Mouse (Mus musculus): Measurements from ENCODE around the gene Rapgef4.

The Rapgef4 gene

DNA sequence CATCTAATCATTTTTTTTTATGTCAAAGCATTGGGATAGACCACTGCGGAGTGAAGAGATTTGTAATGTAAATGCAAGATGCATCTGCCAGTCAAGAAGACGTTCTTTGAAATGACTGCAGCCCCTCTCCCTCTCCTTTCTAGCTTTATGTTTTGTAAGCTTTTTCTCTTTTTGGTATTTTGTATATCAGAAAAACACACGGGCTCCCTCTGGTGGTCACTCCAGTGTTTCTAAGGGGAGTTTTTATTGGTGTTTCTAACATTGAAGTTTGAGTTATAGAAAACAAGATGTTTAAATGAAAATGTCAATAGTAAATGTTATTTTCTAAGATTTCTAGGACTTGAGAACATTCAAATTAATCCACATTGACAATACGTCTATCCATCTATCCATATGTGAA, 168.0 kb downstream of the Rapgef4 start:
- peak; percentile 7 to 33 for DNase-seq (ENCODE audit: low spot score in 2 of 2)

DNA sequence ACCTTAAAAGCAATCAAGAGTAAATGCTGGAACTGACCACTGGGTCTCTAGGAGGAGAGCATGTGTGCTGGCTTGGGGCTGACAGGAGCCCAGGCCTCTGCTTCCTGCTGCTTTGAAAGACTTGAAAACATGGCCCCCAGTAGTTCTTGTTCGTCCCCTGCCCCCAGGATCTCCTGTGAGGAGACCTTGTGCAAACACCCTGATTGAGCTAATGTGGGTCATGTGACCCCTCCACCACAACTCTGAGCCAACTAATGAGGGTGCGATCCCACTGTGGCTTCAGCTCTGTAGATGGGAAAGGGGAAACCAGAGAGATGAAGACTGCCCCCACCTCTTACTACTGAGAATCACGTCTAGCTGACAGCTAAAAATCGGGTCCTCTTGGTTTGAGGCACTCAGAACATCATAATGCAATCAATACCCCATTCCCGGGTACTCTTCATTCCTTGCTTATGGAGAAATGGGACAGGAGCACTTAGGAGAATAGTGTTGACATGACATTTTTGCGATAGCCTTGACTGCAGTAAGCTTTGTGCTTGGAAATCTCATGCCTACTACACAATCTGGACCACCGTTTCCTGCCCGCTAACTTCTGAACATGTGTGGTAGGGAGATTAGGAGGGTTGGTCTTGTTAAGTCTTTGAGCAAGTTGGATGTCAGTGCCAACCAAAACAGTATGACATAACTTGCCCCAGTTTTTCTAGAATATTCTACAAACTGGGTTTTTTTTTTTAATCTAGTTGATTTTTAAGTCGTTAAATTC, 170.9 kb downstream of the Rapgef4 start:
- DNase-seq (ENCODE audit: low spot score in 2 of 2) = no peak

DNA sequence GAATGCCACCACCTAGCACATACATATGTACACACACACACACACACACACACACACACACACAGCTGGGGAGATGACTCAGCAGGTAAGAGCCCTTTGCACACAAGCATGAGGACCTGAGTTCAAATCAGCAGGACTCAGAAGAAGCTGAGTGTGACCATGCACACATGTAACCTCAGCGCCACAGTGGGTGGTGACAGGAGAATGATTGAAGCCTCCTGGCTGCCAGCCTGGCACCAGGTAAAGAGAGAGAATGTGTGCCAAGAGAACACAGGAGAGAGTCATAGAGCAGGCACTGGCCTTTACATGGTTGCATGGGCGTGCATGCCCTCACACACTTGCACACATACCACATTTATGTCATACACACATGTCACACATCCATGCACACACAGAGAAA, 171.7 kb downstream of the Rapgef4 start:
- no peak for DNase-seq (ENCODE audit: low spot score in 2 of 2)

DNA sequence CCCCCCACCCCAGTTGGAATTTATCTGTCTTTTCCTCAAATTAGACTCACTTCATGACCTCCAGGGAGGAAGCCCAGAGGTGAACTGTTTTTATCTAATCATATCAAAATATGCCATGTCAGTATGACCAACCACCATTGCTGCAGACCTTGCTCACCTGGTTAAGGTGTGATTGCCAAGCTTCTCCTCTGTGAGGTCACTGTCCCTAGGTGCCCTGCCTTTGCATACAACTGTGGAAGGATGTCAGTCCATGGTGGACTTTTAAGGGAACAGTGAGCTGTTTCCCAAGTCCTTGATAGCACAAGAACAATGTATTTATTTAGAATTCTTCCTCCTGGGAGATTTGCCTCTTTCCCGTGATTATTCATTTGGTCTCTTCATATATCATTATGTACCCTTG, 172.8 kb downstream of the Rapgef4 start:
- no peak for DNase-seq (ENCODE audit: low spot score in 2 of 2)

DNA sequence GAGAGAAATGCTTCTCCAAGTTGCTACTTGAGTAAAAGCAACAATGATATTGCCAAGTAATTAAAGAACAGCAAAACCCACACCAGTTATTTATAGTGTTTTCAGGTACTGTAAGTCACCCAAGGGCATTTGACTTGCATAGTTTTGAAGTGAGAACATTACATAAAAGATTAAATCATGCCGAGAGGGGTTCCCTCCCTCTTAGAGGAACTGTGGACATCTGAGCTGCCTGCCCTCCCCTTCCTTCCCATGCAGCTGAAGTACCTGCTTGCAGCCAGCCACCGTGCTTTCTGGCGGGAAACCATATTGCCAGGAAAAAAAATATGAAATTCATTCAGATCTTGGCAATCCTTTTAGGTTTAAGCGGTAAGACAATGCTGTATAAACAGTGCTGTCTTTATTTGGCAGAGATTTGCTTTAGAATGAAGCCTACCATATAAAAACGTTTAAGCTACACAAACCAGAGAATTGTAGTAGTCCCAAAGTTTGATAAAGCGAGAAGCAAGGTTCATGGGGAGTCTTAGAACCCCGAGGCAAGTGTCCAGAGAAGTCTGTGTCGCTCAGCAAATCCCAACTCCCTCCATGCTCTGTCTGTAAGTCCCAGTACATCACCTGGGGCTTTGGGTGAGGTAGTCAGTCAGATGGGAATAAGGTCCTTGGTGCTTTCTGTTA, 174.2 kb downstream of the Rapgef4 start:
- no peak for DNase-seq (ENCODE audit: low spot score in 2 of 2)

DNA sequence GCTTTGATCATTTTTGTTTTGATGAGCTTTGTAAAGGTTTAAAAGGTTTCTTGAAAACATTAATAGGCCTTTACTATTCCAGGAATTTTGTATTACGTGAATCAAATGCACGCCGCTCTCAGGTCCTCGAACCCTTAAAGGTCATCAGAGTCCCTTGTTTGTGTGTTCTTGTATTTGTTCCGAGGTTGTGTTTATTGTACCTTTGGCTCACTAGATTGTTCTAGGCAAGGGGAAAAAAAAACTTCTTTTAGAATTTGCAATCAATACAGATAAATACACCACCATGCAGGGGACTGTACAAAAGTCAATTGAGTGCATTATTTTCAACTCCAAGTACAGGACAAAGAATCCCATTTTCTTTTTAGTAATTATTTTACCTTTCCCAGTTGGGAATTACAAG, 175.4 kb downstream of the Rapgef4 start:
- DNase-seq (ENCODE audit: low spot score in 2 of 2) = no peak

DNA sequence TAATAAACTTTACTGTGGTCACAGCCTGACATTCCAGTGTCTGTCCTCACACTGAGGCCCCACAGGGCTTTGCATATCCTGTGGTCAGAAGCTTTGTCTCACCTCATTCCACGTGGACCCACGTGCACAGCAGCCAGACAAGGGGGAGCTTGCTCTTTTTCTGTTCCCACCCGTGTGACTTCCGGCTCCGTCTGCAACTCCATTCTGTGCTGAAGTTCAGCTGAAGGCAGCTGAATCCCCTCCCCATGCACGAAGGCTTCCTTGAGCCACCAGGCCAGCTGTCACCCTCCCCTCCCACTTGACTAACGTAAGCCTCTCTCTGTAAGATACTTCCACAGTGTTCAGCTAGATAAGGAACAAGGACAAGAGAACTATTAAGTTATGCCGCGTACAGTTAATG, 176.5 kb downstream of the Rapgef4 start:
- no peak for DNase-seq (ENCODE audit: low spot score in 2 of 2)

DNA sequence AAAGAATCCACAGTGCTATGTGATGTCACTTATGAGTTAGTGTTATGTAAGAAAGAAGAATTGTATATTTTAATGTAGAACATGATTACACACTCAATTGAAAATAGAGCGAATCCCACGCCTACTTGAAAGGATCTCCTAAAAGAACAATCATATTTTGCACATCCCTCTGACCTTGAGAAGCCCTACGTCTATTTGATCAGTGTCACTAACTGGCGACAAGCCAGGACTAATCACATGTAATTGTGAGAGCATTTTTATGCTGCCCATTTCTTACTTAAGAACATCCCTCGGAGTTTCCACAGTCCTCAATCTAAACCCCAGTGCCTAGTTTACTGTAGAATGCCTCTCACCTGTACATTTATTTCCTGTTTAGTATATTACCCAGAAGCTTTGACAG, 177.0 kb downstream of the Rapgef4 start:
- no peak for DNase-seq (ENCODE audit: low spot score in 2 of 2)

DNA sequence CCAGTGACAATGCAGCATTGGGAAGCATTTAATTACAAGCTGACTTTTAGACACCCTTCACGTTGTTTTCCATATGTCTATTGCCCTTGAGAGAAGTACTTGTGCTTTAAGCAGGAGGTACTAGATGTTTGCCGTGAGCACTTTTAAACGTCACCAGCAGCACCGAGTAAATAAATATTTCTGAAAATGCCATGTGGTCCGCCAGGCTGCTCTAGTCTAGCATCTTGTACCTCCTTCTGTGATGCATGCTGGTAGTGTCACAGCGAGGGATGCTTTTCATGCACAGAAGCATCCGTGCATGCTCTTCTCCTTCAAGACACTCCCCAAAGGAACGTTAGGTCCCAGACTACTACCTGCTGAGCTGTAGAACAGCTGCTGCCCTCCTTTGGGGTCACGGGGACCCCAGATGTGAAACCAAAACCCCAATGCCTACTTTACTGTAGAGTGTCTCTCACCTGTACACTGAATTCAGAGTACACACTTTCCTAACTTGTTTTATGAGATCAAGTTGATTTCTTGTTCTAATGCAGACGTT, 177.7 kb downstream of the Rapgef4 start:
- no peak for DNase-seq (ENCODE audit: low spot score in 2 of 2)

DNA sequence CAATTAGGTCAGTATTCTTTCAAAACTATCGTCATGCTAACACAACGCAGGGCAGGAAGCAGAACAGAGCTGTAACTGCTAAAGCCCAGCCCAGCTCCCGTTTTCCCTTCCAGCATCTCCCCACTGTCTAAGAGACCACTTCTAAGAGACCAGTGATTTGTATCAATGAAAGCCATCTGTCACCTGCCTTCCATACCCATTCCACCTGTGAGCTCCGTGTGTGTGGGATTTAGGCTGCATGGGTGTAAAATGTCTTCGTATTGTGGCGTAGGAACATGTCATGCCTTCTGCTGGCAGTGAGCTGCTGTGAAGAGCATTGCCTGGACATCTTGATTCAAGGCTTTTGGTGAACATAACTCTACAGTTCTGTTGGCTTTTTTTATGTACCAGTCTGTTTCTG, 178.2 kb downstream of the Rapgef4 start:
- no peak for DNase-seq (ENCODE audit: low spot score in 2 of 2)

DNA sequence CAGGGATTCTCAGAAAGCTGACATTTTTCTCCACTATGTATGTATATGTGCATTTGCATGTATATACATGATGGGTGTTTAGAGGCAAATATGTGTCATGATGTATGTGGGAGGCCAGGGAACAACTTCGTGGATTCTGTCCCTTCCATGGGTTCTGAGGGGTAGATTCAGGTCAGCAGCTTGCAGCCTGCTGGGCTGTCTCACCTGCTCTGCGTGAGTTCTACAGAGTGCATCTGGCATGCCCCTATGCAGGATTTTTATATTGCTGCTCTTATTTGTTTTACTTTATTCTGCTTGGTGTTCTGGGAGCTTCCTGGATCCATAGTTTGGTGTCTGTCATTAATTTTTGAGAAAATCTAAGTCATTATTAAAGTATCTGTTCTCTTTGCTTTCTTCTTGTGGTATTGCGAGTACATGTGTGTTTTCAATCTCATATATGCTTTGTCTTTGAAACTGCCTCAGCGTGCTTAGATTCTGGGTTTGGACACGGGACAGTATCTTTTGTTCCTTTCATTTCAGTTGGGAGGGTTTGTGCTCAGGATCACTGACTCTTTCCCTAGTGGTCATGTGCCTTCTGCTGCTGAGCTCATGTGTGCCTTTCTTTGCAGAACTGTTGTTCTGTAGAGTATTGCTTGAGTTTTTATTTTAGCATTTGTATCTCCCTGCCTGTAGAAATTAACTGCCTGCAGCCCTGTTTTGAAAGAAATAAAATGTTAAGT, 184.3 kb downstream of the Rapgef4 start:
- DNase-seq (ENCODE audit: low spot score in 2 of 2) = no peak

DNA sequence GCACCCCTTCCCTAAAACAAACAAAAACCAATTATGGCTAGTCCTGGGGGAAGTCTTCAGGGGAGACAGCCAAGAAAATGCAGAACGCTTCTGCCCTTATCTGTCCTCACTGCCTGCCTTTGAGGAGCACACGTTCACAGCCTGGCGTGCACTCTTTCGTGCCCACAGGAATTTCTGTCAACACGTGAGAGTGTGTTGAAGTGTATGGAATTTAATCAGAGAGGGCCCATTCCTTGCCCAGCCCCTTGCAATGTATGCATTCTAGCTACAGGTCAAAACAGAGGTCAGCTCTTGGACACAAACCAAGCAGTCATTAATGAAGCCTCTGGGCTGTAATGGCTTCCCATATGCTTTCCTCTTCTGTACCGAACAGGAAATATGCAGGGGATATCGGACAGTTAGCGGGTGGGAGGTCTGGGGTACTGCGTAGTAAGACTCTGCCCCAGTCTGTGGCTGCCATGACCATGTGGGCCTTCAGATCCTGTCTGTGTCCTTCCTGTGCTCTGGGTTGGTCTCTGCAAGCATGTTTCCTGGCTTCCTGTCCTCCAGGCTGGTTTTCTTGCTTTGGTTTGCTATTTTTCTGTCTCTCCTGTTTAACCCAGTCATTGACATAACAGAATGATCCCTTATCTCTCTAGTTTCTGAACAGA, 188.5 kb downstream of the Rapgef4 start:
- DNase-seq (ENCODE audit: low spot score in 2 of 2) = no peak

DNA sequence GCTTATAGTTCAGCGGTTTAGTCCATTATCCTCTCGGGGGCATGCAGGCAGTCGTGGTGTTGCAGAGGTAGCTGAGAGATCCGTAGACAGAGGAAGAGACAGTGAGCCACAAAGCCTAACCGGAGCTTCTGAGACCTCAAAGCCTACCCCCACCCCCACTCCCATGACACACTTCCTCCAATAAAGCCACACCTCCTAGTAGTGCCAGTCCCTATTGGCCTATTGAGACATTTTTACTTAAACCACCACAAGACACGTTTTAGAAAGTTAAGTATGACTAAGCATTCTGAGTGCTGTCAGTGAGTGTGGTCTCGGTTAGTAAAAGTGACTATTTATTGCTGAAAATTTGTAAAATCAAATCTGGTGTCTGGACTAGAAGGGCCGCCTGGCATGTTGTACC, 189.5 kb downstream of the Rapgef4 start:
- no peak for DNase-seq (ENCODE audit: low spot score in 2 of 2)

DNA sequence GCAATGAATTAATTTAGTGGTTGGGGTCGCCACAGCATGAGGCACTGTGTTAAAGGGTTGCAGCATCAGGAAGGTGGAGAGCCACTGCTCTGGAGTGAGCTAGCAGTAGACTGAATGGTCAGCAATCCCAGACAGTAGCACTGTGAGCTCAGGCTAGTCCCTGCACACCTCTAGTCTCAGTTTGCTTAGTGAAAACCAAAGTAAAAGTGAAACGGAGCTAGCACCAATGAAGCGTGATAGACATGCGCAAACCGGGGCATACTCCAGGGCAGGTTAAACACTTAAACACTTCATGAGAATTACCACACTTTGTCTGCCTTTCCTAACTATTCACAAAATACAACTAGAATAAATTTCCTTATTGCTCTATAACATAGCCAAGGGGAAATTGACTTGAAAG, 190.2 kb downstream of the Rapgef4 start:
- no peak for DNase-seq (ENCODE audit: low spot score in 2 of 2)

DNA sequence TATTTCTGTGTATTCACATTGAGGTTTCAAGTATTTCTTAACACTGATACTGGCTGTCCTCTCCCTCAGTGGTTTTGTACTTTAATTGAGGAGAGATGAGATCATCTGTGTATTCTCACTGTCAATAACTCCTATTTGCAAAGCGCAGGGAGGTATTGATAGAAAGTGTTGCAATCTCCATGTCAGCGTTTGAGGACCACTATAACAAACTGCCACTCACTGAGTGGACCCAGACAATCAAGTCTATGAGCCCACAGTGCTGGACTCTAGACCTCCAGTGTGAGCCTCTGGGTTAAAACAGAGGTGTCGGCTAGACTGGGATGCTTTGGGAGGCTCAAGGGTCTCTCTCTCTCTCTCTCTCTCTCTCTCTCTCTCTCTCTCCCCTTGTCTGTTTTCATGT, 192.0 kb downstream of the Rapgef4 start:
- no peak for DNase-seq (ENCODE audit: low spot score in 2 of 2)

DNA sequence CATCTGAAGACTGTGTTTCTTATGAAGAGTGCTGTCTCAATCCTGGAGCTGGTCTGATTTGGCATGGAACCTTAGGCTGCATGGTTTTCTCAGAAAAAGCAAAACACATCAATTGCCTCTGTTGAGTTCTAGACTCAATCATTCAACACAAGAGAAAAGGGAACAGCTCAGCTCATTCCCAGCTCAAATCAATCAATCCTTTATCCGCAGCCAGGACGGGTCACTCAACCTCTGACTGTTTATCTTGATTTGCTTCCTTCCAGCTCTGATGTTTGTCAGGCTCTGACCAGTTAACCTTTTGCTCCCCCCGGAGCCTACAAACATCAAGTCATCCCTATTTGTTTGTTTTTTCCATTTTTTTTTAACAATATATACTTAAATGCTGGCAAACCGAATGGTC, 192.8 kb downstream of the Rapgef4 start:
- DNase-seq (ENCODE audit: low spot score in 2 of 2) = no peak

DNA sequence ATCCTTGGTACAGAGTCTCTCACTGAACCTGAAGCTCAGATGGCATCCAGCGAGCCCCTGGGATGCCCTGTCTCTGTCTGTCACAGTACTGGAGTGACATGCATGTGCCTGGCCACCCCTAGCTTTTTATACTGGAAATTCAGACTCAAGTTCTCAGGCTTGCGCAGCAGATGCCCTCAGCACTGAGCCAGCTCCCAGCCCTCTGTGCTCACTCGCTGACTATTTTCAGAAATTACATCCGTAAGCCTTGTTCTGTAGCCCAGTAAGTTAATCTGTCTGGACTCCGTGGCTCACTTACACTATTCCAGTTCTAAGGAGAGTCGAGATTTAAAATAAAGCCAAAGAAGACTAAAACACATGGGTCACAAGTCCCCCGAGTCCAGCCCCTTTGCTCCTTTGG, 194.5 kb downstream of the Rapgef4 start:
- no peak for DNase-seq (ENCODE audit: low spot score in 2 of 2)

DNA sequence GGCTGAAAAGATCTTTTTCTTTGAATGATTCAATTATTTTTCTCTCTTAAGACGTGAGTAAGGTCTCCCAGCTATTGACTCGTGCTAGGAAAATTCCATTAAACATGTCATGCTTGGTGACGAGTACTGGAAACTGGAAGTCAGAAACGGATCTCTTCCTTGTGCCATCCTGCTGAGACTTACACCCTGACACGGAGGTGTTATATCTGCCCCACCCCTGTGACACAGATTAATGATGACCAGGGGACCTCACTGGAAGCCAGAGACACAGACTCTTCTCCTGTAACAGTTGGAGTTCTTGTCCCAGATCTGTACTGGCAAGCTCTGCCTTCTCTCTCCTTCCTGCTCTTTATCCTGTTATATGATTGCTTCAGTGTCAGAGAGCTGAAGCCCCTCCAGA, 194.9 kb downstream of the Rapgef4 start:
- DNase-seq (ENCODE audit: low spot score in 2 of 2) = no peak

DNA sequence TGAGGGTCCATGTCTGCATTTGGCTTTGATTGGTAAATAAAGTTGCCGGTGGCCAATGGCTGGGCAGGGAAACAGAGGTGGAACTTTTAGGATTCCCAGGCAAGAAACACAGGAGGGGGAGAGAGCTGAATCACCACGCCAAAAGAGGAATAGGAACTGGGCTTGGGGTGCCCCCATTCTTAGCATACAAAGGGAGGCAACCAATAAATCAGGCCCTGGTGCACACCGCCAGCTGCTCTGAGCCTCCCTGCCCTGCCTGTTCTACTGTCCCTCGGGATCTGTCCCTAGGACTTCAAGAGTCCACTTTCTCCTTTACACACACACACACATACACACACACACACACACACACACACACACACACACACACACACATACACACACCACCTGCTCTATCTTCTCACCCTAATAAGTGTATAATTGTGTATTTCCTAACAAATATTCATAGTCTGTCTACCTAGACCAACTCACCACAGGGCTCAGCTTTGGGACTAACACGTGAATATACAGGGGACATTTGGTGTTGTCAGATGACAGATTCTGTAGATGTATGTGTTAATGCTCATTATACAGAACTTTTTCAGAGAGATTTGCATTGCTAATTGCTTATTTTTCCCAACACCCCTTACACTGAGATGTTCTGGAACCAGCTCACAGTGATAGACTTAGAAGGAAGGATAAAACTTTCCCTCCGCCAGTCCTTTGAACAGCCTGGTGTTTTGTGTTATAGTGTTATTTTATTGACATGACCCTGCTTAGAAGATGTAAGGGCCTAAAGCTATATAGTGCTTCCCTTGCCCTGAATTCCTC, 196.4 kb downstream of the Rapgef4 start:
- DNase-seq (ENCODE audit: low spot score in 2 of 2) = no peak

DNA sequence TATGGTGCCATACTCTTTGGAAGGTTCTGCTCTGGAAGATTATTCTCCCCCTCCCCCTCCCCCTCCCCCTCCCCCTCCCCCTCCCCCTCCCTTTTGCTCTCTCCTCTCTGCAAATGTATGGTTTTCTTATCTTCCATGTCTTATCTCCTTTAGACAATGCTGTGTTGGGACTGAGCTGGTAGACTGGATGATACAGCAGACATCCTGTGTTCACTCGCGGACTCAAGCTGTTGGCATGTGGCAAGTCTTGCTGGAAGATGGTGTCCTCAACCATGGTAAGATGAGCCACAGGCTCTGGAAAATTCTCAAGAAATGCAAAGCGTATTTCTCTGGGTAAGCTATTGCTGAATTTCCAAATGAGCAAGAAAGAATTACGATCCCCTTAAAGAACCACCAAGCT, 197.0 kb downstream of the Rapgef4 start:
- DNase-seq (ENCODE audit: low spot score in 2 of 2) = no peak

DNA sequence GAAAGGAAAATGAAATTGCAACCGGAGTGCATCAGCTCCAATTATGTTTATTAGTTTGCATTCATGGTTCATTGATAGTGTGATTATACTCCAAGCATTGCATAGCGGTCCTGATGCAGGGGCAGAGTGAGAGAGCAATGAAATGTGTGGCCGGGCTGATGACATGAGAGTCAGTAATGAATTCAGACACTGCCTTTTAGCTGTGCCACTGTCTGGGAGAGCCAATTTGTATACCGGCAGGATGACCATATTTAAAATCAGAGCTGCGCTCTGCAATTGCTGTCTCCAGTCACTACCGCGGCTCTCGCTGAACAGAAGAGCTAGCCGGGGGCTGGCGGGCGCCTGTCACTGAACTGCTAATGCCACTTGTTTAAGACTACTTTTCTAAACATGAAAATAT, 197.5 kb downstream of the Rapgef4 start:
- DNase-seq (ENCODE audit: low spot score in 2 of 2) = no peak

All from urinary bladder, adult 18-20 months (tissue).